Mouse (Mus musculus): Measurements from ENCODE around the gene Bcas2. TPM values are rescaled to one million over a fixed set of nuclear protein-coding genes. Genes with fewer than 3 reads are reported as not detected.
"Not testable (repeated sequence)": the region's sequence is repeated elsewhere in the genome, so short reads cannot be mapped to it uniquely, and the experiment has no call there.

The Bcas2 gene
- total RNA-seq, 1 experiment from 2014 or later = 93.2 TPM

DNA sequence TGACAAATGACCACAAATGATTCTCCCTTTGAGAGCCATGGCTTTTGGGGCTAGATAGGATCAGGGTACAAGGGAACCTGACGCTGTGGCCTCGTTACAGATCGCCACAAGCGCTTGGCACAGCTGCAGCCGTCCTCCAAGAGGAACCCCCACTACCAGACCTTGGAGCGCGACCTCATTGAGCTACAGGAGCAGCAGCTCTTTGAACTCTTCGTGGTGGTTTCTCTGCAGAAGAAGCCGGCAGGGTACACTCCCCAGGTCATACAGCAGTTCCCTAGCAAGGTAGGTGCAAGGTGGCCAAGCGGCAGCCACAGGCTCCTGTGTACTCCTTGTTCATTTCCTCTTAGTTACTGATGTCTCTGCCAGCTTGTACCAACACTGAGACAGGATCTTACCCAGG lies 22.5 kb upstream of the Bcas2 start:
- ATAC-seq (replicated peaks; ENCODE audit: insufficient number of reproducible peaks, low FRiP score, low TSS enrichment, poor library complexity, severe bottlenecking) = no peak

DNA sequence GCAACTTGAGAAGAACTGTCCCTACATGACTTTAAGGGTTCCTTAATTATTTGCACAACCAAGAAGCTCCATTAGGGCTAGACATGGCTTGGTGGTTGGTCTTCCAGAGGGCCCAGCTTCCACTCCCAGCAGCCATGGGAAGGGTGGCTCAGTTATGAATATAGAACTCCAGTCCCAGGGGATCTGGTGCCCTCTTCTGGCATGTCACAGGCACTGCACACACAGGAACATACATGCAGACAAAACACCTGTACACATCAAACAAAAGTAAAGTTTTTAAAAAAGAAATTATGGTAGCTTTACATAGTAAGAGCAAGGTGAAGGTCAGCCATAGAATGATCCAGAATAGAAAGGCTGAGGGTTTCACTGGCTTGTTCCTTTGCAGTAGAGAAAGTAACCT lies 17.7 kb upstream of the Bcas2 start:
- no peak for ATAC-seq (replicated peaks; ENCODE audit: insufficient number of reproducible peaks, low FRiP score, low TSS enrichment, poor library complexity, severe bottlenecking)

DNA sequence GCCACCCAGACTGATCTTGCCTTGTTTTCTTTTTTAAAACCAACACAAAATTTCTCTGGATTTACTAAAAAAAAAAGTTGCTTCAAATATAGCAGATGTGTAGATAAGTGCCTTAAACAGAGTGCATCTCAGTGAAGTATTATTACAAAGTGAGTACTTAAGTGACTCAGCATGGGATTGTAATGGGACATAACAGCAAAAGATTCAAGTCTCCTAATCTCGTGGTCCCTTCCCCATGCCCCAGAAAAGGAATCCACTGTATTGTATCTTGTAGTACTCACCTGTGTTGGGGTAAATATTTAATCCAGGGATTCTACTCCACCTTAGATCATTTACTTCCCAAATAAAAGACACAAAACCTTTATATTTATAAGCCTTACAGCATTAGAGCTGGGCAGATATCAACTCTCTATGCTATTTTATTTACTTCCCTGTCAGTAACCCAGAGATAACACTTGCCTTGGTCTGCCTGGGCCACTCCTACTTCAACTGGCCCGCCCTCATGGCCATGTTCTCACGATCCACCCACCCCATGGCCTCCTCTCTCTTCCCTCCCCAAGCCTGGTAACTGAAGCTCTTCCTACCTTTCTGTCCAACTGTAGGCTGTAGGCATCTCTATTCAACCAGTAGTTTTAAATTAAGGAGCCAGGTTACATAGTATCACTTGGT lies 12.1 kb upstream of the Bcas2 start:
- no peak for ATAC-seq (replicated peaks; ENCODE audit: insufficient number of reproducible peaks, low FRiP score, low TSS enrichment, poor library complexity, severe bottlenecking)

DNA sequence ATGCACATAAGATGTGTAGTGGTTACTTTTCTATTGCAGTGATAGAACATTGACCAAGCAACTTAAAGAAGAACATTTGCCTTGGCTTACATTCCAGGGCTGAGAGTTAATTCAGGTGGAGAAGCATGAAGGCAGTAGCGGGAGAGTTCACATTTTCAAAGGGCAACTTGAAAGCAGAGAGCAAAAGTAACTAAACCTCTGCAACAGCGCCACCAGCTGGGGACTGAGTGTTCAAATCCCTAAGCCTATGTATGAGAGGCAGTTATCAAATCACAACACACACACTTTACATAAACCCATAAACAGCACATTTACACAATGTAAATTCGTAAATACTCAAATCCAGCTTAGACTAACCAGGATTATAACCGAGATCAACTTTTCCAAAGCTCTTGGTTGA lies 1.7 kb upstream of the Bcas2 start:
- ATAC-seq (replicated peaks; ENCODE audit: insufficient number of reproducible peaks, low FRiP score, low TSS enrichment, poor library complexity, severe bottlenecking) = no peak

DNA sequence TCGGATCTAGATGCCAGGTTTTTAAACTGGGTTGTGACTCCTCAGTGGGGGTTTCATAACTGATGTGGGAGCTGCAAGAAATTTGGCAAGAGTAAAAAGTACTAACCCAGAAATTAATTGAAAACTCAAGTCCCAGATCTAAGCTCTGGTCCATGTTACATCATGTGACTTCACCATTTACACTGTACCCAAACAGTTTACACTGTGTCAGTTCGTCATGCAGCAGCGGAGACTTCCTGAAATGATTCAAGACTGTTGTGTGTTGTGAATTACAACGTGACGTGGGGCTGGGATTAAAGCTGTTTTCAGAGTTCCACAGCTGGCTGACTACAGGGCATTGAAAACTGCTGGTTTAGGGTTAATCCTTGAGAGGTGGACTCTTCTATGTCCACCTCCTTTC lies 1.2 kb downstream of the Bcas2 start:
- ATAC-seq (replicated peaks; ENCODE audit: insufficient number of reproducible peaks, low FRiP score, low TSS enrichment, poor library complexity, severe bottlenecking) = no peak

DNA sequence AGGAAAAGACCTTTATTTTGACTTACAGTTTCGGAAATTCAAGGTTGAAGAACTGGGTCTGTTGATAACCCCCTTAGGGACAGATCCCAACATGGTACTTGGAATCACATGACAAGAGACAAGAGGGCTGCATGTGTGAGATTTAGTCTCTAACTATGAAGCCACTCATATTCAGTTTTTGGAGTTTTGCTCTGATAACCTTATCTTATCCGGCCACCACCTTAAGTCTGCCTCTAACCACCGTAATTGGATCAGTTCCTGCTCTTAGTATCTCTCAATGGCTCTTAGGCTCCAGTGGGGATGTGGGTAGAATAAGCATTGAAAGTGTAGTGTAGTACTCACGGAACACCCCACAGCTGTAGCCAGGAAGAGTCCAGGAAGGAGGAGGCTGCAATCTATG lies 5.3 kb downstream of the Bcas2 start:
- ATAC-seq (replicated peaks; ENCODE audit: insufficient number of reproducible peaks, low FRiP score, low TSS enrichment, poor library complexity, severe bottlenecking) = no peak

DNA sequence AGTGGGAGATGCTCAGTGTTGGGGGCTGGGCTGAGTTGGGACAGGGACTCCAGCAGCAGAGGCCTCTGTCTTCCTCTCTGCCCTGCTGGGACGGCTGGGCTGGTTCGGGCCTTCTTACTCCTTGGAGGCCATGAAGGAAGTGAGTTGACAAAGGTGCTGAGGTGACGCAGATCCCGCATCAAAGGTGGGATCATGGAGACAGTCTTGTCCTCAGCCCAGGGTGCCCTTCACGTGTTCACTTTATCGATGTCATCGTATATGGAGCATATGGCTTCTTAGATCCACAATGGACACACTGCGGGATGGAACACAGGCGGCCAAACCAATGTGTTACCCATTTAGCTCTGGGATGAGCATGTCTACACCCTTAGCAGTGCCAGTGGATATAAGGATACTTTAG lies 8.1 kb downstream of the Bcas2 start:
- no peak for ATAC-seq (replicated peaks; ENCODE audit: insufficient number of reproducible peaks, low FRiP score, low TSS enrichment, poor library complexity, severe bottlenecking)

DNA sequence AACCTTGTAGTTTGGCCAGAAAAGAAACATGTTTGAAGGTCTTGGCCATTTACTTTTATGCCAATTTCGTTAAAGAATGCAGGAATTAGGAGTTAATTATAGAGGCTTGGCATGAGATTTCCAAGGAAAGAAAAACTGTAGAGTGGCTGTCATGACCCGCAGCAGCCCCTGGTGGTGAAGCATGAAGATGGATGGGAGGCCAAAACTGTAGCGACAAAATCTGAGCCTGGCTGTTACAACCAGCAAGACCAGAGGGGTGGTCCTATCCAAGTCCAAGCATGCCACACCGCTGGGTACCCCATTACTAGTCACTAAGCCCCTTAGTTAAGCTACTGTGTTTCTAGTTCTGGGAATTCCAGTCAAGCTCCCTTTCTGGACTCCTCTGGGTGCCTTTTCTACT lies 9.7 kb downstream of the Bcas2 start:
- no peak for ATAC-seq (replicated peaks; ENCODE audit: insufficient number of reproducible peaks, low FRiP score, low TSS enrichment, poor library complexity, severe bottlenecking)

DNA sequence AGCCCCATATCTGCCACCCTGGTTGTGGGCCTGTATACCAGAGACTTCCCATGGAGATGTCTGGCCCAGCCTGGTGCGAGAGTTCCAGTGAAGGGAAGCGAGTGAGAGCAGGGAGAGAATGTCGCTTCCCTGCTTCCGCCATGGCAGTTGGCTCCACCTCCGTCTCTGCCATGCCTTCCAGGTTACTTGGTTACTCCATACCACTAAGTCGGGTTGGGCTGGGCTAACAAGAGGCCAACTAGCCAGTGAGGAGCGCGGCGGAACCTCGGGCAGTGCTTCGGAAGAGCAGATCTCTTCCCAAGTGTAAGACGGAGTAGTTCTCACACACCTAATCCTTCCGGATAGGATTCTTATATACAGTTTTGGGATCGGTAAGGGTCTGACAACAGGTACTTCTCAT lies 11.4 kb downstream of the Bcas2 start:
- ATAC-seq (replicated peaks; ENCODE audit: insufficient number of reproducible peaks, low FRiP score, low TSS enrichment, poor library complexity, severe bottlenecking) = no peak

DNA sequence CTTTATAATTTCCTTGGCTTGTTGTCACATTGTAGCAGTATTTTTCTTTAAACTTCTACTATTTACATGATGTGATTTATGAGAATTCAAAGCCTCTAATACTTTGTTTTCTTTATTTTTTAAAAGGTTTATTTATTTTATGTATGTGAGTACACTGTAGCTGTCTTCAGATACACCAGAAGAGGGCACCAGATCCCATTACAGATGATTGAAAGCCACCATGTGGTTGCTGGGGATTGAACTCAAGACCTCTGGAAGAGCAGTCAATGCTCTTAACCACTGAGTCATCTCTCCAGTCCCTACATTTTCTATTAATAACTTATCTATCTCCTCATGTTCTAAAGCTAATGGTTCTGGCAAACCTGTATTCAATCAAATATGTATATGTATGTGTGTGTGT lies 13.0 kb downstream of the Bcas2 start:
- not testable (repeated sequence) for ATAC-seq (replicated peaks; ENCODE audit: insufficient number of reproducible peaks, low FRiP score, low TSS enrichment, poor library complexity, severe bottlenecking)

DNA sequence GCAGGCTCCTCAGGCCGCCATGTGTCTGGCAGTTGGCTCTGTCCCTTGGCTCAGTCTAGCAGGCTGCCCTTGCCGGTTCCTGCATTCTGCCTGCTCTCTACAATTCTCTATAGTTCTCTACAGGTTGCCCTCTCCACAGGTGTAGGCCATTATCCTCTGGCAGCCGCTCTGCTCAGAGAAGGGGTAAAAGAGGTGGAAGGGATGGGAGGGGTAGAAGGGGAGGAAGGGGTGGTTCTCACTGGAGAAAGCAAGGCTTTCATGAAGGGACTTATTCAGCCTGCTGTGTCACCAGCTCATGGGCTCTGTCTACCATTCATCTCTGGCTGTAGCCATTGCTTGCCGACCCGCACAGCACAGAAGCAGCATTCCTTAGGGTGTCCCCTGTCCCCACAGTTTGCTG lies 17.0 kb downstream of the Bcas2 start:
- ATAC-seq (replicated peaks; ENCODE audit: insufficient number of reproducible peaks, low FRiP score, low TSS enrichment, poor library complexity, severe bottlenecking) = no peak

DNA sequence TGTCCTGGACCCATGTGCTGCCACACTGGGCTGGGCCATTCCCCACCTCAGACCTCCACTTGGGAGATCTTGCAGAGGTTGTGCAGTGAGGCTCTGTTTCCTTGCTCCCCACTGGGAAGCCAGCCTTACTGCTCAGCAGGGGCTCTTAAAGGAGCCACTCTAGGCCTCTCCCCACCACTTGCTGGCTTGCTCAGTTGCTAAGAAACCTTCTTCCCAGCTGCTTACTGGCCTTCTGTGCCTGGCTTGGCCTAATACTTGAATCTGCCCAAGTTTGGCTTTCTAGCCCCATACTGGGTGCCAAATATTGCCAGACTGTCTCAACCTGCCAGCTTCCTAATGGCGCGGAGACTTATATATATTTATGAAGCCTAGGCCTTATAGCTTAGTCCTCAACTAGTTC lies 17.4 kb downstream of the Bcas2 start:
- ATAC-seq (replicated peaks; ENCODE audit: insufficient number of reproducible peaks, low FRiP score, low TSS enrichment, poor library complexity, severe bottlenecking) = no peak

DNA sequence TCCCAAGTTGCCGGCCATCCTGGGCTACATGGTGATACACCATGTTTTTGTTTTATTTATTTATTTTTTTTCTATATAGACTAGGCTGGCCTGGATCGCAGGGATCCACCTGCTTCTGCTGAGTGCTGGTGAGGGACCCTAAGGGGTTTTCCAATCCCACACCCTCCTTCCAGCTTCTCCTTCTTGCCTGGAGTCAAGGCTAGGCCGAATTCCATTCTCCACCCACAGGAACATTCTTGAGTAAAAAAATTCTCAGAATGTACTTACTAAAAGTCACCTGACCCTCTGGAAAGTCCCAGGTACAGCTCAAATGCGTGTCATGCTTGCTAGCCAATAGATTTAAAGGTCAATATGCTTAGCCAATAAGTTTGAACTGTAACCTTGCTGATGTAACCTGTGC lies 20.7 kb downstream of the Bcas2 start:
- ATAC-seq (replicated peaks; ENCODE audit: insufficient number of reproducible peaks, low FRiP score, low TSS enrichment, poor library complexity, severe bottlenecking) = no peak

DNA sequence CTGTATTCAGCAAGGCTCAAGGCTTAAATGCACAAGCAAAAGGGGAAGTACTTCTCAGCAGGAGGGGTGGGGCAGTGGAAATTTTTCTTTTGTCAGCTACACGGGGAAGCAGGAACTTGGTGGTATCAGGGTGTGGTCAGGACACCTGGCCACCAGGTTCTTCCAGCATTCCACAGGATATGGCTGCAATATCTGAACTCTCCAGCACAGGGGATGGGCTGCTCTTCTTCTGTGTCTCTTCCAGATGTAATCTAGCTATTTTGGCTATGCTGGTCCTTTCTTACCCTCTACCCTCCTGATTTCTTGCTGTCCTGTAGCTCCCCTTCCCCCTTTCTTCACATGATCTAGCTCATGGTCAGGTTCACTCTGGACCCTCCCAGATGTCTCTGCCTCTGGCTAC lies 21.7 kb downstream of the Bcas2 start:
- no peak for ATAC-seq (replicated peaks; ENCODE audit: insufficient number of reproducible peaks, low FRiP score, low TSS enrichment, poor library complexity, severe bottlenecking)

DNA sequence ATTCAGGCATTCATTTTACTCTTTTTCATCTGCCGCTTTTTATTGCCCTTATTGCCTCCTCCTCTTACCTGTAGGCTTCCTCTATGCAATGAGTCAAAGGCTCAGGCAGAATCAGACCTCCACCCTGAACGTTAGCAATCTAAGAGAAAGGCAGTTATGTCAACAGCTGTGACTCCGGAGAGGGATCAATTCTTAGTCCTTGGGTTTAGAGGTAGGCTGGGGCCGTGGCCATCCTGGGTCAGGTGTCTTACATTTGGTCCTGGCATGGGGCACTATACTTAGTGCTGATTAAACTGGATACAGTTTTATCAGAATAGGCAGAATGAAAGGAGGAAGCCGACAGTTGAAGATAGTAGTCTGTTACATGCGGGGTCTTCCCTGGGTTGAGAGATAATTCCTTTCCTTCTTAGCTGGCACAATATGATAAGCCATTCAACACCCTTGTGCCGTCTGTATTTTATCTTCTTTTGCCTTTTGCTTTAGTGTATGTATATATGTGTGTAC lies 24.9 kb downstream of the Bcas2 start:
- ATAC-seq (replicated peaks; ENCODE audit: insufficient number of reproducible peaks, low FRiP score, low TSS enrichment, poor library complexity, severe bottlenecking) = no peak

DNA sequence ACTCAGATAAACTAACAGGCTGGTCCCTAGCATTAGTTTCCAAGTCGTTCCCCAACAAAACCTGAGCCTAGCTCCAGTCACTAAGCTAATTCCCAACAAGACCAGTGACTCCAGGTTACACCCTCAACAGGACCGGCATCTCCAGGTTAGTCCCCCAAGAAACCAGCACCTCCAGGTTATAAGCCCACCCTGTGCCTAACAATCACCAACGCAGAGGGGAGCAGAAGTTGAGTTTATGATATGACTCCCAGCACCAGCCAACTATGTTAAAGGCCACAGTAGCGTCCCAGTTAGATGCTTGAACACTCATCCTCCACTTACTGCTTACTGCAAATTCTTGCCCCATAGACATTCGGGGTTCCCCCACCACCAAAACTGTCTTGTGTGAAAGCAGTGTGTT lies 27.9 kb downstream of the Bcas2 start:
- ATAC-seq (replicated peaks; ENCODE audit: insufficient number of reproducible peaks, low FRiP score, low TSS enrichment, poor library complexity, severe bottlenecking) = no peak

DNA sequence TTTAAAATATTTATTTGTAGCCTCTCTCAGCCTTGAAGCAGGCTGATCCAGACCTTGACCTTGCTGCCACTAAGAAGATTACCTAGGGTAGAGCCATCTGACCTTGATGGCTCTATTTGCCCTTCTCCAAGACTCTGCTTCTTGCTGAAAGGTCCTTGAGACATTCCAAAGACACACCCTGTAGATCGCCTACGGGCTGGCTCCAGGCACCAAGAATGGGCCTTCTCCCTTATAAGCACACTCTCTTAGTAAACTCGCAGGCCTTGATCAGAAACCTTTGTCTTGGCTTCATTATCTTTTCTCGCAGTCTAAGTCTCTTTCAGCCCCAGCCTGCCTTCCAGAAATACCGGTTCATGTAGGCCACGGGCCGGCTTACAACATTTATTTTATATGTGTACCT lies 29.6 kb downstream of the Bcas2 start:
- ATAC-seq (replicated peaks; ENCODE audit: insufficient number of reproducible peaks, low FRiP score, low TSS enrichment, poor library complexity, severe bottlenecking) = not testable (repeated sequence)

DNA sequence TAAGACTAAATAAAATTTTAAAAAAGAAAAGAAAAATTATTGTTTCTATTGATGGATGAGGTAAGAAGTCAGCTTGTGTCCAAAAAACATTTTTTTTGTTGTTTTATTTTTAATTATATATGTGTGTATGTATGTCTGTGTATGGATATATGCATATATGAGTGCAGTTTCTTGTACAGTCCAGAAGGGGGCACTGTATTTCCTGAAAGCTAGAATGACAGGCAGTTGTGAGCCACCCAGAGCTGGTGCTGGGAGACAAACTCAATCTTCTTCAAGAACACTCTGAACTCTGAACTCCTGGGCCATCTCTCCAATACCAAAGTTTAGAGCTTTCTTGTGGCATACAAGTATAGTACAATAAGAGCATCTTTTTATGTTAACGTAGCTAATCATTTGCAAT lies 32.1 kb downstream of the Bcas2 start:
- ATAC-seq (replicated peaks; ENCODE audit: insufficient number of reproducible peaks, low FRiP score, low TSS enrichment, poor library complexity, severe bottlenecking) = no peak

DNA sequence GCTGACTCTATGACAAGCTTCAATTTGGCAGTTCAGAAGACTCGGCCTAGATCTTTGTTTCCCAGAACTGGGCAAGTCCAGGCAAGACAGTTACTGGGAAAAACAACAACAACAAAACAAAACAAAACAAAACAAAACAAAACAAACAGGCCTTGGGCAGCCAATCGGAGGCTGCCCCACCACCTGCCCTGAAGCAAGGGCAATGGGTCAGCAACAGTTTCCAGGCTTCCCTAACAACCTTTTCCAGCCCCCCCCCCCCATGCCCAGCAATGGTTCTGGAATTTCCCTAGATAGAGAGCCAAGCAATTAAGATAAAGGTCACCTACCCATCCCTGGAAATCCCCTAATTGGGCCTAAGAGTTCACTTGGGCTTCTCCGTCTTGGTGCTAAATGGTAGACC lies 33.0 kb downstream of the Bcas2 start:
- ATAC-seq (replicated peaks; ENCODE audit: insufficient number of reproducible peaks, low FRiP score, low TSS enrichment, poor library complexity, severe bottlenecking) = no peak

DNA sequence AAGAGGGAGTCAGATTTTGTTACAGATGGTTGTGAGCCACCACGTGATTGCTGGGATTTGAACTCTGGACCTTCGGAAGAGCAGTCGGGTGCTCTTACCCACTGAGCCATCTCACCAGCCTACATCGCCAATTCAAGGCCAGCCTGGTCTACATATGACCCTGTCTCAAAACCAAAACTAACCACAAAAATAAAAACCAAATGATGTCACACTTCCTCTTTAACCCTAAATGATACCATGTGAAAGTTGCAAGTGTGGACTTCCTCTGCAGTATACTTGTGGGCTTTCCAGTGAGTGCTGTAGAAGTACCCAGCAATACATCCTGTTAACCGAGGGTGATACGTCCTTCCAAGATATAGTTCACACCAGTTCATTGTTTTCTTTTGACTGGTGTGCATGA lies 34.9 kb downstream of the Bcas2 start:
- peak; percentile 89 for ATAC-seq (replicated peaks; ENCODE audit: insufficient number of reproducible peaks, low FRiP score, low TSS enrichment, poor library complexity, severe bottlenecking)

DNA sequence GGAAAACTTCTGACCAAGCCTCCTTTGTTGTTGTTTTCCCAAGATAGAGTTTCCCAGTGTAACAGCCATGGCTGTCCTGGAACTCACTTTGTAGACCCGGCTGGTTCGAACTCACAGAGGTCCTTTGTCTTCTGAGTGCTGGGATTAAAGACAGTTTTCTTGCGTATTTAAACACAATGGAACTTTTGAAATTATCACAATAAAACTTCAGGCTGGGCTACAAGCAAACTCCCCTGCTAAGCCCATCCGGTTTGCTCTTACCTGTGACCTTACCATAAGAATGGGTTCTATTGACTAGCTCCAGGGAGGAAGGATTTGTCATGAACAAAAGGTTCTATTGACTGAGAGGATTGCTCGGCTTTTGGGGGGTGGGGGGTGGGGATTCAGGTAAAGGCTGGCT lies 36.3 kb downstream of the Bcas2 start:
- ATAC-seq (replicated peaks; ENCODE audit: insufficient number of reproducible peaks, low FRiP score, low TSS enrichment, poor library complexity, severe bottlenecking) = no peak
